Mouse (Mus musculus) ES-Bruce4 (cell line): ENCODE measurements around the gene Il17rc.

ENCODE experiments used
- CTCF ChIP-seq: IDR thresholded peaks from one replicate; pipeline ENCODE4 v1.8.1; 2011; ENCODE audit warnings: low read depth, low read length
- EP300 ChIP-seq: IDR thresholded peaks from 2 replicates; pipeline ENCODE4 v1.6.1; 2011; ENCODE audit warnings: low read depth, low read length; ENCODE audit not compliant: insufficient read depth
- POLR2A ChIP-seq: IDR thresholded peaks from one replicate; pipeline ENCODE4 v1.8.1; 2011; ENCODE audit warnings: low read length; ENCODE audit not compliant: insufficient read depth

- no peak for TF ChIP-seq CTCF
- TF ChIP-seq POLR2A: no peak
- no peak for TF ChIP-seq EP300
These were observed 2.0 kb downstream of the Il17rc start for GRCm38 (mm10) chr6:113473246-113473645.
